Mouse (Mus musculus) urinary bladder, postnatal 25 days (tissue): ENCODE data around the gene Bcat2.
"Not testable (repeated sequence)": the region's sequence is repeated elsewhere in the genome, so short reads cannot be mapped to it uniquely, and the experiment has no call there.

Experiments used
- DNase-seq: peaks from one replicate; pipeline ENCODE4 v3.0.0; 2022; ENCODE audit warnings: low spot score

The Bcat2 gene

DNA sequence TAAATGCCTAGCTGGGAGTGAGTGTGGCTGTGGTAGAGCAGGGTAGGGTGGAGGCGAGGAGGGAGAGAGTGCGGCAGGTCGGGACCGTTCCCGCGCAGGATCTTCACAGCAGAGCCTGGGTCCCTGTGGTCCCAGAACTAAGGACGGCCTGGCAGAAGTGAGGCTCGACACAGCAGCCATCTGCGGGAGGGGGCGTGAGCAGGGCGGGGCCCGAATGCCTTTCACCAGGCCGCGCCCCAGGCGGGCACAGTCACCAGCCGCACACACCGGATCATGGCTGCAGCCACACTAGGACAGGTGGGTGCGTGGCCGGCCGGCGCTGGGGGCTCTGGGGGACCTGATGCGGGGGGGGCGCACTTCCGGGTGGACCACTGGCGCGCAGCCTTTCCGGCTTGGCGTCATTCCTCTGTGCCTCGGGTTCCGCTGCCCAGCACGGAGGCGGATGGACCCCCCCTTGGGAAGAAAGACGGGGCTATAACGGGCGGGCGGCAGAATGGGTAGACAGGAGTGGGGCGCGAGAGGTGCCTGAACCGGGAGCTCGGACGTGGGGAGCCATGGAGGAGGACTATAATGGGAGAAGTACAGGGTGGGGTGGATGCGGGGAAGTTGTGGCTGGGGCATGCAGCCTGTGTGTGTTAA, at the start of gene Bcat2:
Bcat2 (plus strand) TSS at position 51 of the 639 bp plus-strand sequence.
- DNase-seq, result peak; percentile 64

DNA sequence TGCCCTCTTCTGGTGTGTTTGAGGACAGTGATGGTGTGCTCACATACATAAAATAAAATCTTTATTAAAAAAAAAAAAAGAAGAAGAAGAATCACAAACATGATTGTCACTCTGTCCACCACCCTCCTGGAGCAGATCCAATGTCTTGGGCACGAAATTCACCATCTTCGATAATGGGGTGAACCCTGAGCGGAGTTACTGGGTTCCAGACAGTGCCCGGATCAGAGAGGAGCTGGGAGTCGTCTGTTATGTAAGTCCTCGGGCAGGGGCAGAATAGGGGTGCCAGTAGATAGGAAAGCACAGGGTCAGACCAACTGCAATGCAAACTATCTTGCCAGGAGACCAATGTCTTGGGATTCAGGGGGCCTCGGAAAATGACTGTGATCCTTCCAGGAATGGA, 49.3 kb upstream of the Bcat2 start:
- no peak for DNase-seq

DNA sequence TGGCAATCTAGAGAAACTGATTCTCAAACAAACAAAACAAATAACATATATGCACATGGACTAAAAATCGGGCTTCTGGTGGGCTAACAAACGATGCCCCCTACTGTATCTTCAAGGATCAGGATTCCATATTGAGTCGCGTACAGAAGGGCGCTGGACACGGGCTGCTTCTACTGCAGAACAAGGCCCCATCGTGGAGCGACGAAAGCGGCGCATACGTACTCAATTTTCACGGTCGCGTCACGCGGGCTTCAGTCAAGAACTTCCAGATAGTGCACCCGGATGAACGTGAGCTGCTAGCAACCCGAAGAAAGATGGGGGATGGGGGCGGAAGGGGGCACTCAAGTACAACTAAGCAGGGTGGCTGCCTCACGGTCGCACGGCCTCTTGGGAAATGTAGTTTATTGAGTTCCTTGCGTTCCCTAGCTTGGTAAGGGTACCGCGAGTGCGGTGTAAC, 48.2 kb upstream of the Bcat2 start:
- DNase-seq, result peak; percentile 74

DNA sequence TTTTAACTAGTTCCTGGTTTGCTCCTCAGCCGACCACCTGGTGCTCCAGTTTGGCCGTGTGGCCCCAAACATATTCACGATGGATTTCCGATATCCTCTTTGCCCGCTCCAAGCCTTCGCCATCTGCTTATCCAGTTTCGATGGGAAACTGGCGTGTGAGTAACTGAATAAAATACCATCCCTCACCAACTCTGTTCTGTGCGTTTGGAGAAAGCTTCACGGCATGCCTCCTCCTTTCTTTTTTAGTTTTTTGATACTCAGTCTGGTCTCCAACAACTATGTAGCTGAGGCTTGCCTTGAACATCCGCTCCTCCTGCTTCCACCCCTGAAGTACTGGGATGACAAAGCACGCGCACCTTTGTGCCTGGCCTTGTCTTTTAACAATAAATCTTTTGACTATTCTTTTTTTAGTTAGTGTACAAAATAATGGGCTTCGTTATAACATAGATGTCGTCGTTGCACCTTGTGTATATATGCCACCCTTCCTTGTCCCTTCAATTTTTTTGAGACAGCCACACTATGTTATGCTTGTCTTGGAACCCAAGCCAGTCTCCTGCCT, 47.7 kb upstream of the Bcat2 start:
- DNase-seq, result no peak

DNA sequence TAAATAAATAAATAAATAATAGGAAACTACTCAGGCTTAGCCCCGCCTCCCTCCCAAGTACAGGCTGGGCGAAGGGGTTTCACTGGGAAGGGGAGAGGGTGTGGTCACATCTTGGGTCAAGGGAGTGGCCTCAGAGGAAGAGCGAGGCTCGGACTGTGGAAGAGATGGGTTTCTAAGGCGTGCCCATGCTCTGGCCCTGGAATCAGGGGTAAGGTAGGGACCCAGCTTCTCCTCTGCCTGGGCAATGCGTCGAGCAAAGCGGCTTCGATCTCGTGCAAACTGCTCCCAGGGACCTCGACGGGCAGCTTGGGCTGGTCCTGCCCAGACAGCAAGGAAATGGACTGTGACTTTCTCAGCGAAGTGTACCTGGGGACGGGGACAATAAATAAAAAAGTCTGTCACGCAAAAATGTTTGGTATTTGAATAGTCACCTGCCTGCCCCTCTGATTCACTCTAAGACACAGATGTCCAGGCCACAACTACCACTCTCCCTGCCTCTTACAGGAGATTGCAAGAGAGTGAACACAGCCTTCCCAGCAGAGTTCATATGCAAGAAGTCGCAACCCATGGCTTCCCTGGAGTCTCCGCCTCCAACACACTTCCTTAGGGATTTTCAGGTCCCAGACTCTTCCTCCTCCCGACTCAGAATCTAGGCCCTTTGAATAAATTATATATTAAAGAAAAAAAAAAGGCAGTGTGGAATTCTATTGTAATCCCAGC, 46.8 kb upstream of the Bcat2 start:
- no peak for DNase-seq

DNA sequence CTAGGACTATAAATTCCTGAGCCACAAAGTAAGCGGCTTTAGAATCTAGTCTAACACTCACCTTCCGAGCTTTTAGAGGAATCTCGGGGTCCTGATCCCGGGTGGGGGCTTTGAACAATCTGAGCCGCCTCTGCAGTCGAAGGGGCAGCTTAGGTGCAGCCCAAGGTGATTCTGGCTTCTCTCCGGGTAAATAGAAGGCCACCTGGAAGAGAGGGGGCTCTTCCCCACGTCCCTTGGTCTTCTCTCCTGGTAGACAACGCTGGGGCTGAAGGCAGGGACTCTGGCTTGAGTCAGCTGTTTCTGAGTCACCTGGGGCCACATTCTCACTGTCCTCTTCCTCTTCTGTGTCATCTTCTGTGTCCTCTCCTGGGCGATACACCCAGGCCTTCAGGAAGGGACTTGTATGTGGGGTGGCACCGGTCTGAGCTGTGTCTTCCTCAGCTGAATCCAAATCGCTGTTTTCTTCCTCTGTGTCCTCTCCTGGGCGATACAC, 46.2 kb upstream of the Bcat2 start:
- no peak for DNase-seq

DNA sequence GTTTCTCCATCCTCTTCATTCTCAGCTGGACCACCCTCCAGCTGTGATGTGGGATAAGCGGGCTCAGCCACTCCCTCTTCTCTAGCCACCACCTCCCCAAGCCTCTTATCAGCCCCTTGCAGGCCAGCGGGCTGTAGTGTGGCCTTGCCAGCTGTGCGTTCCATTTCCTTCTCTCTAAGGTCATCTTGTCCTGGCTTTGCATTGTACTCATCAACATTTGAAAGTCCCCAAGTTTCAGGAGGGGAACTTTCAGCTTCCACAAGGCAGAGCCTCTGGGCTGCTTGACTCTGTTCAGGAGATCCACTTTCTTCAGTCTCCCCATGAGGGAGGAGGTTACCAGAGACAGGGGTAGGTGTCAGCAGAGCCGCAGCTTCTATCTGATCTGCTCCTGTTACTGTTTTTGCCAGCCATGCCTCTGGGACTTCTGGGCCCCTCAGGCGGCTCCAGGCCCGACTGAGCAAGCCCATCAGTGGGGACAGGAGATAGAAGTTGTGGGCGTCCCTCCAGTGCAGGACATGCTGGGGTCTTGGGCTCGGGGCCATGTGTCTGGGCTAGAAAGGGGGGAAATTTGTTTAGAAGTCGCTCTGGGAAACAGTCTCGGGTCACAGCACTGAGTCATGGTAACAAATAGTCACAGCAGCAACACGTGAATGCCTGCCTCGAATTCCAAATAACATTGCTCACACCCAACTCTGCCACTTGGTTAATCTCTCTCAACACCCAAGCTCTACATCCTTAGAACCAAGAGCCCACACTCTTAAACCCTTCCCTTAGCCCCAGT, 44.9 kb upstream of the Bcat2 start:
- DNase-seq, result no peak

DNA sequence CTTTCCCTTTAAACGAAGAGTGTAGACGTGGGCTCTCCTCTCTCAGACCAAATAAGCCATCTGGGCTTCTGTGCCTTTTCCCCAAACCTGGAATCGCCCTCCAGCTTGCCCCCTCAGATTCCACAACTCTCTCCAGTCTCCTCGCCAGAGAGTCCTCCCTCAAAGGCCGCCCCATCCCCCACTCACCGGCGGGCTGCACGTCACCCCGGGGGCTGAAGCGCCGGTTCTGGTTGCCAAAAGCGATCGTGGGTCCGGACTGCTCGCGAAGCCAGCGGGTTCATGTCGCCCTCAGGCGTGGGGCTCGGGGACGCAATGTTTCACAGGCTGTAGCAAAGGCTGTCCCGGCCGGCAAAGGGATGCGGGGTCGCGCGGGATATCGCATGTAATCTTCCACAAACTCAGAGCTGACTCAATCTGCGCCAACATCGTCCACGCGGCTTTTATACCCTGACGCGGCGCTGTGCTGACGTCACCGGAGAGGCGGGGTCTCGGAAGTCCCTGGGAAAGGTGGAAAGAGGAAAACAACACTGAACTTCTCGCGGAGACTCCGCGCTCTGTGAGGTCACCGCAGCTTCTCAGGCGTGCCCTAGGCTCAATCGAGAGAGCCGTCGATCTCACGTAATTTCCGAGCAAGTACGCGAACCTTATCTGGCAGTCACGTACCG, 44.0 kb upstream of the Bcat2 start, which contains the start of the genes Ppp1r15a and Plekha4:
Ppp1r15a (minus strand) TSS at position 460 of the 665 bp plus-strand sequence.
Plekha4 (plus strand) TSS at position 522 of the 665 bp plus-strand sequence.
- peak; percentile 98 for DNase-seq

DNA sequence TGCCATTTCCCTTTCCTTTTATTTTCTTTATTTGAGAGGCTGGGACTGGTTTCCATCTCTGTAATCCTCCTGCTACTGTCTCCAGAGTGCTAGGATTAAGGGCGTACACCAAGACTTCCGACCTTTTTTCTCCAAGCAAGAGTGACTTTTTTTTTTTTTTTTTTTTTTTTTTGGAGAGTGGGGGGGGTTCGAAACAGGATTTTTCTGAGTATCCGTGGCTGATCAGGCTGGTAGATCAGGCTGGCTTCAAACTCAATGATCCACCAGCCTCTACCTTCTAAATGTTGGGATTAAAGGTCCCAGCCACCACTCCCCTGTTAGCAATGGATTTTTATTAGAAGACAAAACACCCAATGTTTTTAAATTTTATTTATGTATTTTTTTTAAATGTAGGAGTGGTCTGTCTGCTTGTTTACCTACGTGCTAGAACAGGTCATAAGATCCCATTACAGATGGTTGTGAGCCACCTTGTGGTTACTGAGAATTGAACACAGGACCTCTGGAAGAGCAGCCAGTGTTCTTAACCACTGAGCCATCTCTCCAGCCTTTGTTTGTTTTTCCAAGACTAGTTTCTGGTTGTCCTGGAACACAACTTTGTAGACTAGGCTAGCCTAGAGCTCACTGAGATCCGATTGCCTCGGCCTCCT, 43.4 kb upstream of the Bcat2 start:
- no peak for DNase-seq

DNA sequence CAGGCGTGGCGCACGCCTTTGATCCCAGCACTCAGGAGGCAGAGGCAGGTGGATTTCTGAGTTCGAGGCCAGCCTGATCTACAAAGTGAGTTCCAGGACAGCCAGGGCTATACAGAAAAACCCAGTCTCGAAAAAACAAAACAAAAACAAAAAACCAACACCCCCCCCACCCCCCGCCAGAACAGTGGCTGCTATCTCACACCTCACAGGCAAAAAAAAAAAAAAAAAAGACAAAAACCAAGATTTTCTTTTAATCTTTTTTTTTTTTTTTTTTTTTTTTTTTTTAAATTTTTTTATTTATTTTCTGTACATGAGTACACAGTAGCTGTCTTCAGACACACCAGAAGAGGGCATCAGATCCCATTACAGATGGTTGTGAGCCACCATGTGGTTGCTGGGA, 42.8 kb upstream of the Bcat2 start:
- not testable (repeated sequence) for DNase-seq

DNA sequence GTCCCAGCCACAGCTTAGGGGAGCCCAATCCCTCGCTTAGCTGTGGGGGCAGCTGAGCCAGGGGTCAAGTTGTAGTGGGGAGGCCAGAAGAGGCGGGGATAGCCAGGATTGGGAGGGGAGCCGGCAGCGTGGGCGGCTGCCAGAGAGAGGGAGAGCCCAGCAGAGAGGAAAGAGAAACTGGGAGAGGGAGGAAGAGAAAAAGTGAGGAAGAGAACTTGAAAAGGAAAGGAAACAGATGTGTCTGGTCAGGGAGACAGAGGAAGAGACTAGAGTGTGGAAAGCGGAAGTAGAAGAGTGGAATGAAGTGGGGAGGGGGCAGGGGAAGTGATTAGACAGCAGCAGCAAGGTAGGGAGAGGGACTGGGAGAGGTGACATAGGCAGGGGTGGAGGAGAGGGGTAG, 40.5 kb upstream of the Bcat2 start:
- no peak for DNase-seq

DNA sequence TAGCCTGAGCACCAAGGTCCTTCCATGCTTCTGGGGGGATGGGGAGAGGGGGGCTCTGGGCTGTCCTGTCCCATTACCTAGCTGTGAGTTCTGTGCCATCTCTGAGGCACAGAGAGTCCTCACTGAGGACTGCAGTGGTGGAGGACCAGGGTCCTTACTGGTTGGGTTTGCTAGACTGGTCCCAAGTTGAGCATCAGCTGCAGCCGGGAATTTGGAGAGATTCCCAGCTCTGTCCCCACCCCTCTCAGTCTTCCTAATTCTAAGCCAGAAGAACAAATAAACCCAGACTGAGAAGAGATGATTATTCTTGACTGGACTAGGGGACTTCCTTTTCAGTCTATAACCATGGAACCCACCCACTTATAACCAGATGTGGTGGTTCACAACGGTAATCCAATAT, 39.3 kb upstream of the Bcat2 start:
- DNase-seq, result no peak

DNA sequence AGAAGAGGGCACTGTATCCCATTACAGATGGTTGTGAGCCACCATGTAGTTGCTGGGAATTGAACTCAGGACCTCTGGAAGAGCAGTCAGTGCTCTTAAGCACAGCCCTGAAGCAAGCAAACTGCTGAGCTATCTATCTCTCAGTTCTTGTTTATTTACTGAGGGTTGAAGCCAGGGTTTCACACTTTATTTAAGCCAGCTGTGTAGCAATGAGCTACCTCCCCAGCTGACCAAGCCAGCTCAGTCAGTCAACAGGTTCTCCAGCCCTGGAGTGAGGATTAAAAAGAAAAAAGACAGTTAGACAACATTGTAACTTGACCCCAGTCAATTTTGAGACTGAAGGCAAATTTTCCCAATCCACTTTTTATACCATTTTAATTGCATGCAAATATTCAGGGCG, 34.3 kb upstream of the Bcat2 start:
- no peak for DNase-seq

DNA sequence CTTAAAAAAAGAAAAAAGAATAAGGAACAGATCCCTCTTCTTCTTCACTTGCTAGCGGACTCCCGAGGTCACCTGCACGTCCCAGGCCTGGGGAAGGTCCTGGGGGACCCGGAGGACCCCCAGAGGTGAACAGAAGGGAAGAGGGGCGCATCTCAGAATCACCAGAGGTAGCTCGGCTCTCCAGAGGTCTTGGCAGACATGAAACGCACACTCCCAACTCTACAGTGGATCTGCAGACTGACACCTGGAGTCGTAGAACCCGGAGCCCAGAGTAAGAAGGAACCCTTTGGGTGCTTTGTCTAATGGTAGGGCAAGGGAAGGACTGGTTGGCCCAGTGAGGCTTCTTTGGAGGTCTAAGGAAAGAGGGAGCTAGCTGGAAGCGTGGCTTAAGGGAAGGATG, 32.4 kb upstream of the Bcat2 start:
- DNase-seq, result no peak

DNA sequence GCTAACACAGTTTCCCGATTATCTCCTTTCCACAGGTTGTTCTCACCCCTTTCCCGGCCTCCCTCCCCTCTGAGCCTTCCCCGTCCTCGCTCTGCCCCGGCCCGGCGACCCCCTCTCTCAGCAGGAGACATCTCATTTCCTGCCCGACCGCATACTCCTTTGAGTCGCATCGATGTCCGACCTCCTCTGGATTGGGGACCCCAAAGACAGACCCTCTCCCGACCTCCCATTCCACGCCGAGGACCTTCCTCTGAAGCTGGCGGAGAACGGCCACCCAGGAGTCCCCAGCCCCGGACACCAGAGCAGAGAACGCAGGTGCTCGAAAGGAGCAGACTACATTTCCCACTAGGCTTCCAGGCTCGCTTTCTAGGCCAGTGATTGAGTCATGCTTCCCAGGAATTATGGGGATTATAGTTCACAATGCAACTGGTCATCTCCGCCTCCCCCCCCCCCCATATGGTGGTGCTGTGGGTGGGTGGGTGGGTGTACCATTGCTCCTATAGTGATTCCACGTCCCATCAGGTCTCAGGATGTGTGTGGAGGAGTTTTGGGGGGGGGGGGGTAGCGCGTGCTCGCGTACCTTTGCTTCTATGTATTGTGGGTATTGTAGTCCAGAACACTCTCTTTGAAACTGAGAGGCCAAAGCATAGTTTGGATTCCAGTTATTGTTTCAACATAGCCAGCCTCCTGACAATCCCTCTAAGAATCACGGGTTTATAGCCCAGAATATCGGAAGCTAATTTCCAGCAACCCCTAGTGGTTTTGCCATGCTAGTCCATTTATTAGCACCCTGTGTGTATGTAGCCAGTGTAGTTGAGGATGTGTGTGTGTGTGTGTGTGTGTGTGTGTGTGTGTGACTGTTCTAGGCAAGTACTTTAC, 31.6 kb upstream of the Bcat2 start:
- no peak for DNase-seq

DNA sequence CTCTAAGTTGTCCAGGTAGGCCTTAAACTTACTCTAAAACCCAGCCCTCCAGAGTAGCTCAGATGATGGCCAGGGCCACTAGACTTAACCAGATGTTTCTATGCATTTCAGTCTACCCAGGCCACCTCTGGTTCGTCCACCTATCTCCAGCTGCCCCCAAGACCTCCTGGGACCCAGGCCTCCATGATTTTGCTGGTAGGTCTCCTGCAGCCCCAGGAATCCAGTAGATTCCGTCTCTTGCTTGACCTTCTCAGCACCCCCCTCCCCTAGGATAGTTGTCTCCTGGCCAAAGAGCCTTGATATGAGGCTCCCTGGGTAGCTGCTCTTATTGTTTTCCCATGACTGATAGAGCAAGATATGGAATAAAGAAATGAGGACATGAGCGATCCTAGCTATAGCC, 30.9 kb upstream of the Bcat2 start:
- no peak for DNase-seq

DNA sequence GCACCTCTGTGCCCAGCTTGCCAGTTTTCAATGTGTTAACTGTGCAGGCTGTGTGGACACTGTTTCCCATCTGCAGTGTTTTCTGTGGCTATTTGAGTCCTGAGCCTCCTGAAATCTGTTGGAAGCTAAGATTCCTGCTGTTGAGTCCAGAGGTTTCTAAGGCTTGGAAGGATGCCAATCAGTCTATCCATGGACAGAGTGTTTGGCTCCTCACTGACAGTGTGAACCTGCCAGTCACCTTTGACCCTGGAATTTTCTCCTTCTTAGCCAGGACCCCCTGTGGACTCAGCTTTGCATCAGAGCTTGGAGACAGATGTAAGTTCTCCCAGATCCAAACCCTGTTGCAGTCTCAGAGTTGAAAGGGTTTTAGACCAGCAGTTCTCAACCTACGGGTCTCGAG, 29.7 kb upstream of the Bcat2 start:
- no peak for DNase-seq

DNA sequence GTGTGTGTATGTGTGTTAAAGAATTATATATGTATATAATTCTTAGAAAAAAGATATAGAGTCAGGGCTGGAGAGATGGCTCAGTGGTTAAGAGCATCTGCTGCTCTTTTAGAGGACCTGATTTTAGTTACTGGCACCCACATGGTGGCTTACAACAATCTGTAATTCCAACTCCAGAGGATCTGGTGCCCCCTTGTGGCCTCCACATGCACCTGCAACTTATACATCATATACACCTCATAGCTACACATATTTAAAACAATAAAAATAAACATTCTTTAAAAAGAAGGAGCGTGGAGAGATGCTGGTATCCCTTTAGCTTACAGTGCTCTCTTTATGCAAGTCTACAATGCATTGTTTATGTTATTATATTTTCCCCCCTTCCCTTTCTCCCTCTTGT, 25.4 kb upstream of the Bcat2 start:
- no peak for DNase-seq

DNA sequence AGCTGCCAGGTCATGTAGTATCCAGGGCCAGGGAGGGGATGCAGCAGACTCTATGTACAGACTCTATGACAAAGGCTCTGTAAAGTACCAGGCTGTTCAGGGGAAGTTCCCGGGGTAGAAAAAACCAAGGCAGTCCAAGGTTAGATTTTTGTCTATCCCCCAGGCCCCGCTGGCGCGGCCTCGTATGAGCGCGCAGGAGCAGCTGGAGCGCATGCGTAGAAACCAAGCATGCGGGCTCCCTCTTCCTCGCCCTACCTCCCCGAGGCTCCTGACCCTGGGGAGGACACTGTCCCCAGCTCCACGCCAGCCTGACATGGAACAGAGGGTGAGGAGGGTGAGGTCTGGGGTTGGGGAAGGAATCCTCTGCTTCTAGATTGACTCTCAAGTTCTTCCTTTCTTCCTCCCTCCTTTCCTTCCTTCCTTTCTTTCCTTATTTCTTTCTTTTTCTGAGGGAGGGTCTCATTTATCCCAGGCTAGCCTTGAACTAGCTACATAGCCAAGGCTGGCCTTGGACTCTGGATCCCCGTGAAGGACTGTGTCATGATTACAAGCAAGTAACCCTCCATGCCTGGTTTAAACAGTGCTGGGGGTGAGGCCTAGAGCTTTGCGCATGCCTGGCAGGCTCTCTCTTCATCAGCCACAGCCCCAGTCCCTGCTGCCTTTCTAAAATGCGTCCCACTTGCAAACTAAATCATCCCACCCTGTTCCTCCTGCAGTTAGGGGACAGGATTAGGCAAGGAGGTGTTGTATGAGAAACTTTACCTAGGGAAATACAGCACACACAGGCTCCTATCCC, 20.1 kb upstream of the Bcat2 start:
- DNase-seq, result no peak
